Mouse (Mus musculus): ENCODE results near the gene Mrps33.

GRCm38 (mm10) chr6:39778506-39778905, 32.3 kb downstream of the Mrps33 start:
- TF ChIP-seq CTCF (IDR thresholded peaks at IDR 0.05; ENCODE audit: borderline replicate concordance, insufficient read depth, low read length) = no peak
- TF ChIP-seq POLR2A (IDR thresholded peaks at IDR 0.05; ENCODE audit: low read depth, low read length) = no peak
